Mouse (Mus musculus): ENCODE results near the gene Zfp622. TPM values are rescaled to one million over a fixed set of nuclear protein-coding genes. Genes with fewer than 3 reads are reported as not detected.
"Not testable (repeated sequence)": the region's sequence is repeated elsewhere in the genome, so short reads cannot be mapped to it uniquely, and the experiment has no call there.

Zfp622 gene
- polyA plus RNA-seq, 1 experiment from 2014 or later, result 35.2 TPM

GRCm38 (mm10) chr15:25972758-25973157 lies 11.4 kb upstream of the Zfp622 start:
- ATAC-seq (ENCODE audit: low FRiP score), result no peak
- no peak overlapping the region for H3K4me3 ChIP-seq (replicated peaks)
- no peak overlapping the region for H3K9ac ChIP-seq (replicated peaks)
- no peaks in the 10 kb centered on the region for H3K36me3 ChIP-seq
- no peaks in the 10 kb centered on the region for H3K27me3 ChIP-seq (replicated peaks)
- WGBS, result 93% methylated on average over 5 of the region's 5 CpGs
- H3K9me3 ChIP-seq (replicated peaks), result no peaks in the 10 kb centered on the region
- no peaks in the 10 kb centered on the region for H3K4me1 ChIP-seq
- H3K4me2 ChIP-seq, result no peak overlapping the region
- no peak overlapping the region for H3K27ac ChIP-seq (replicated peaks)

GRCm38 (mm10) chr15:25974352-25974751 lies 9.8 kb upstream of the Zfp622 start:
- H3K27ac ChIP-seq (replicated peaks), result no peak overlapping the region
- no peaks in the 10 kb centered on the region for H3K36me3 ChIP-seq
- no peak overlapping the region for H3K4me3 ChIP-seq (replicated peaks)
- H3K9ac ChIP-seq (replicated peaks), result no peak overlapping the region
- no peak overlapping the region for H3K4me2 ChIP-seq
- no peaks in the 10 kb centered on the region for H3K27me3 ChIP-seq (replicated peaks)
- WGBS, result 96% methylated on average over 4 of the region's 4 CpGs
- no peaks in the 10 kb centered on the region for H3K9me3 ChIP-seq (replicated peaks)
- no peaks in the 10 kb centered on the region for H3K4me1 ChIP-seq
- no peak for ATAC-seq (ENCODE audit: low FRiP score)

- no peaks in the 10 kb centered on the region for H3K36me3 ChIP-seq
- H3K4me2 ChIP-seq, result no peak overlapping the region
- no peak overlapping the region for H3K4me3 ChIP-seq (replicated peaks)
- H3K4me1 ChIP-seq, result no peaks in the 10 kb centered on the region
- H3K9me3 ChIP-seq (replicated peaks), result no peaks in the 10 kb centered on the region
- no peak overlapping the region for H3K9ac ChIP-seq (replicated peaks)
- no peaks in the 10 kb centered on the region for H3K27me3 ChIP-seq (replicated peaks)
- WGBS, result 91% methylated on average over 6 of the region's 6 CpGs
- no peak overlapping the region for H3K27ac ChIP-seq (replicated peaks)
- no peak for ATAC-seq (ENCODE audit: low FRiP score)
Measured at GRCm38 (mm10) chr15:25975810-25976209, 8.4 kb upstream of the Zfp622 start.

GRCm38 (mm10) chr15:25983614-25984013 lies 552 bp upstream of the Zfp622 start:
- Histone ChIP-seq H3K4me2 (peak overlapping the region; percentile 97), H3K4me3 (replicated peaks) (peak overlapping the region; percentile 99), H3K4me1 (peaks cover 24% of the 10 kb centered on the region), H3K9ac (replicated peaks) (peak overlapping the region; percentile 69), H3K36me3 (peaks cover 11% of the 10 kb centered on the region; the same call in 1 of the 2 replicates), H3K27ac (replicated peaks) (peak overlapping the region; percentile 91)
- ATAC-seq (ENCODE audit: low FRiP score), result peak; percentile 34
- not testable (repeated sequence) for H3K27me3 ChIP-seq (replicated peaks); H3K9me3 ChIP-seq (replicated peaks)
- WGBS, result 18% methylated on average over 6 of the region's 6 CpGs

GRCm38 (mm10) chr15:25984734-25985492 lies 747 bp downstream of the Zfp622 start:
- H3K27ac ChIP-seq (replicated peaks), result peak overlapping the region; percentile 91
- no peaks in the 10 kb centered on the region for H3K9me3 ChIP-seq (replicated peaks)
- peaks cover 25% of the 10 kb centered on the region for H3K4me1 ChIP-seq
- H3K4me3 ChIP-seq (replicated peaks), result peak overlapping the region; percentile 99
- ATAC-seq (ENCODE audit: low FRiP score), result peak; percentile 43
- peak overlapping the region; percentile 97 for H3K4me2 ChIP-seq
- WGBS, result under 1% methylated on average over 70 of the region's 71 CpGs
- H3K27me3 ChIP-seq (replicated peaks), result no peaks in the 10 kb centered on the region
- H3K36me3 ChIP-seq, result peaks cover 12% of the 10 kb centered on the region; the same call in 1 of the 2 replicates
- H3K9ac ChIP-seq (replicated peaks), result peak overlapping the region; percentile 94

- peaks cover 10% of the 10 kb centered on the region; the same call in 1 of the 2 replicates for H3K4me1 ChIP-seq
- ATAC-seq (ENCODE audit: low FRiP score), result no peak
- no peaks in the 10 kb centered on the region for H3K27me3 ChIP-seq (replicated peaks)
- peaks cover 48% of the 10 kb centered on the region for H3K36me3 ChIP-seq
- no peak overlapping the region for H3K4me2 ChIP-seq
- H3K4me3 ChIP-seq (replicated peaks), result no peak overlapping the region
- H3K9me3 ChIP-seq (replicated peaks), result no peaks in the 10 kb centered on the region
- H3K9ac ChIP-seq (replicated peaks), result no peak overlapping the region
- H3K27ac ChIP-seq (replicated peaks), result no peak overlapping the region
- 61% methylated on average over 8 of the region's 8 CpGs for WGBS
Measured at GRCm38 (mm10) chr15:25992992-25993727, 9.0 kb downstream of the Zfp622 start.

- Histone ChIP-seq H3K4me2 (no peak overlapping the region), H3K9ac (replicated peaks) (no peak overlapping the region), H3K9me3 (replicated peaks) (no peaks in the 10 kb centered on the region), H3K27me3 (replicated peaks) (no peaks in the 10 kb centered on the region), H3K4me1 (0 out of 2 replicates have a peak, but pooled peaks cover 5% of the 10 kb centered on the region), H3K36me3 (peaks cover 40% of the 10 kb centered on the region), H3K4me3 (replicated peaks) (no peak overlapping the region), H3K27ac (replicated peaks) (no peak overlapping the region)
- peak; percentile 73; the same call in 1 of the 2 replicates for ATAC-seq (ENCODE audit: low FRiP score)
- 47% methylated on average over 2 of the region's 2 CpGs for WGBS
Measured at GRCm38 (mm10) chr15:25995521-25995920, 11.4 kb downstream of the Zfp622 start.

GRCm38 (mm10) chr15:25999545-25999944 lies 15.4 kb downstream of the Zfp622 start:
- H3K4me2 ChIP-seq; H3K27me3 ChIP-seq (replicated peaks); H3K9ac ChIP-seq (replicated peaks); H3K4me1 ChIP-seq; H3K27ac ChIP-seq (replicated peaks); H3K9me3 ChIP-seq (replicated peaks); ATAC-seq (ENCODE audit: low FRiP score); H3K4me3 ChIP-seq (replicated peaks): not testable (repeated sequence)
- peaks cover 15% of the 10 kb centered on the region for H3K36me3 ChIP-seq
- WGBS, result 21% methylated on average over 5 of the region's 5 CpGs

- no peak for ATAC-seq (ENCODE audit: low FRiP score)
- no peaks in the 10 kb centered on the region for H3K36me3 ChIP-seq
- H3K27me3 ChIP-seq (replicated peaks), result no peaks in the 10 kb centered on the region
- H3K4me1 ChIP-seq, result no peaks in the 10 kb centered on the region
- WGBS, result 84% methylated on average over 3 of the region's 3 CpGs
- H3K4me2 ChIP-seq, result no peak overlapping the region
- no peak overlapping the region for H3K9ac ChIP-seq (replicated peaks)
- no peaks in the 10 kb centered on the region for H3K9me3 ChIP-seq (replicated peaks)
- no peak overlapping the region for H3K4me3 ChIP-seq (replicated peaks)
- no peak overlapping the region for H3K27ac ChIP-seq (replicated peaks)
Measured at GRCm38 (mm10) chr15:26008621-26009020, 24.5 kb downstream of the Zfp622 start.

GRCm38 (mm10) chr15:26012891-26013290 lies 28.7 kb downstream of the Zfp622 start:
- no peaks in the 10 kb centered on the region for H3K9me3 ChIP-seq (replicated peaks)
- no peak for ATAC-seq (ENCODE audit: low FRiP score)
- no peak overlapping the region for H3K9ac ChIP-seq (replicated peaks)
- no peak overlapping the region for H3K27ac ChIP-seq (replicated peaks)
- no peak overlapping the region for H3K4me2 ChIP-seq
- H3K4me1 ChIP-seq, result 0 out of 2 replicates have a peak, but pooled peaks cover 2% of the 10 kb centered on the region
- no peaks in the 10 kb centered on the region for H3K27me3 ChIP-seq (replicated peaks)
- H3K4me3 ChIP-seq (replicated peaks), result no peak overlapping the region
- WGBS, result 68% methylated on average over 4 of the region's 4 CpGs
- no peaks in the 10 kb centered on the region for H3K36me3 ChIP-seq

GRCm38 (mm10) chr15:26015979-26016665 lies 32.0 kb downstream of the Zfp622 start:
- H3K4me2 ChIP-seq, result 0 out of 2 replicates have a peak overlapping the region, but pooled peaks have one; percentile 15
- ATAC-seq (ENCODE audit: low FRiP score), result no peak
- WGBS, result 27% methylated on average over 14 of the region's 14 CpGs
- H3K4me3 ChIP-seq (replicated peaks), result no peak overlapping the region
- no peaks in the 10 kb centered on the region for H3K36me3 ChIP-seq
- no peak overlapping the region for H3K9ac ChIP-seq (replicated peaks)
- H3K27ac ChIP-seq (replicated peaks), result no peak overlapping the region
- H3K27me3 ChIP-seq (replicated peaks), result no peaks in the 10 kb centered on the region
- no peaks in the 10 kb centered on the region for H3K9me3 ChIP-seq (replicated peaks)
- 0 out of 2 replicates have a peak, but pooled peaks cover 2% of the 10 kb centered on the region for H3K4me1 ChIP-seq
